Mouse (Mus musculus): ENCODE measurements around the gene Aff3.

DNA sequence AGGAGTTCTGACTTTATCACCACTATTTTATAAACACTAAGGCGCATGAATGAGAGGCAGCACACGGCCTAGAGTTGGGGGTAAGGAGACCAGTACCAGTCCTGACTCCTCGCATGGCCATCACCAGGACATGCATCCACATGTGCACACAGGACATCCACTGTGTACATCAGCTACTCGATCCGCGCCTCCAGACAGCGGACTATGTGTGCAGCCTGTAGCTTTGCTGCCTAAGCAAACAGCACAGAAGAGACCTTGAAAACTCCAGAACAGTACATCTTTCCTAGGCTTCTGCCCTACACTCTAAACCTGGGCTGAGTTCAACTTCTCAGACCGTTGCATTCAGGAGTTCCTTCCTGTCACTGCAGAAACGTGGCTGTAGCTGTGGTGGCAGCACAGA is 104.1 kb downstream of the Aff3 start:
- TF ChIP-seq CTCF (IDR thresholded peaks at IDR 0.05) (no peak), POLR2A (IDR thresholded peaks at IDR 0.05; ENCODE audit: insufficient read depth, low read depth, low read length) (no peak), EP300 (IDR thresholded peaks at IDR 0.05; ENCODE audit: insufficient read depth, low read depth, low read length) (no peak)
